Mouse (Mus musculus) urinary bladder, postnatal 36 days (tissue): ENCODE data around the gene Eml3.
"Not testable (repeated sequence)": the region's sequence is repeated elsewhere in the genome, so short reads cannot be mapped to it uniquely, and the experiment has no call there.

Experiments
- DNase-seq, 2 experiments: peaks; one replicate each; pipeline ENCODE4 v3.0.0; 2022; ENCODE audit warnings: low spot score in 2 of 2, mixed read lengths in 1 of 2

The Eml3 gene

DNA sequence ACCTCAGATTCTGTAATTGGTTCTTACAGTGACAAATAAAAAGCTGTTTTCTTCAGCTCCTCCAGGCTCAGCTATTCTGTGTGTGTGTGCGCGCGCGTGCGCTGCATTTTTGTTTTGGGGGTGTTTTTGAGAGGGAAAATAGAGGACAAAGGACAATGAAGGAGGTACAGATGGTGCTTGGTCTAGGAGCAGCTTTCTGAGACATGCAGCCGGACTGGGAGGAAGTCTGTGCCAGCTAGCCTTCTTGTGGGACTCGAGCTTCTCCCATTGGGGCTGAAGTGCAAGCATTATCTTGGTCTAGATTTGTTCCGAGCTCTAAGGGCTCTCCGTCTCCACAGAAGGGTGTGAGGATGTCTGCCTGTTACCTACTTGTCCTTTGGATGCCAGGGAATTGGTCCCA is 22.9 kb downstream of the Eml3 start:
- DNase-seq: no peak

GRCm38 (mm10) chr19:8953135-8954039 is 24.0 kb downstream of the Eml3 start, which contains the start of gene Tut1:
Gene Tut1, plus strand, starts transcription at chr19:8953847.
- DNase-seq: peak; percentile 91 to 92

- no peak for DNase-seq
Observed at GRCm38 (mm10) chr19:8954171-8954570, 24.8 kb downstream of the Eml3 start.

- DNase-seq: no peak
Observed at GRCm38 (mm10) chr19:8962256-8962655, 32.9 kb downstream of the Eml3 start.

DNA sequence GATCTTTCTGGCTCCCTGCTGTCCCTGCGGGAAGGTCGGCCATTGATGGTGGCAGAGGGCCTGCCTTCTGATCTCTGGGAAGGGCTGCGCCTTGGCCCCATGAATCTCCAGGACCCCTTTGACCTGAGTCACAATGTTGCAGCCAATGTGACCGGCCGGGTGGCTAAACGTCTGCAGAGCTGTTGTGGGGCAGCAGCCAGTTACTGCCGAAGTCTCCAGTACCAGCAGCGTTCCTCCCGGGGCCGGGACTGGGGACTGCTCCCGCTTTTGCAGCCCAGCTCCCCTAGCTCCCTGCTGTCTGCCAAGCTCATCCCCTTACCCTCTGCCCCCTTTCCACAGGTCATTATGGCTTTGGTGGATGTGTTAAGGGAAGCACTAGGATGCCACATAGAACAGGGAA is 35.7 kb downstream of the Eml3 start:
- no peak for DNase-seq

DNA sequence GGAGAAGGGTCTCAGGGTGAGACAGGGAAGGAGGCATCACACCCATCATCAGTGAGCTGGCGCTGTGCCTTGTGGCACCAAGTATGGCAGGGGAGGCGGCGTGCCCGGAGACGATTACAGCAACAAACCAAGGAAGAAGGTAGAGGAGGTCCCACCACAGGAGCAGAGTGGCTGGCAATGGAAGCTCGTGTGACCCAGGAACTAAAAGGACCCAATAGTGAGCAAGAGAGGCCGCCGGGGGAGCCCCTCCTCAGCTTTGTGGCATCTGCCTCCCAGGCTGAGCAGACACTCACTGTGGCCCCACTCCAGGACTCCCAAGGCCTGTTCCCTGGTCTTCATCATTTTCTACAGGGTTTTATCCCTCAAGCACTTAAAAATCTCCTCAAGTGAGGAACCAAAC is 36.4 kb downstream of the Eml3 start:
- no peak for DNase-seq

DNA sequence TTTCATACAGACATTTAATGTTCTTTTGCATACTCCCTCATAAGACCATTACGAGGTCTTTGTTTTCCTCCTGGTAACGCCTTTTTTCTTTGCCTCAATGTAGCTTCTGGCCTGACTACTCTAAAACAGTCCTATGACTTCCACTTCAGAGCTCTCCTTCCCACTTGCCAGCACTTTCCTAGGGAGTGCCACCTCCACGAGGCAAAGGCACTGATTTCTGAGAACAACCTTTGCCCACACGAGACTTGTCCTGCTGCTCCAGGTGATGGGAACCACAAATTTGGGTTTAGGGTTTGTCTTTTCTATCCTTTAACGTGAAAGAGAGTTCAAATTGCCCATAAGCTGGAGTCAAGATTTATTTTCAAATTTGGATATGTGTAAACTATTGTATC is 36.8 kb downstream of the Eml3 start:
- no peak for DNase-seq

GRCm38 (mm10) chr19:8966590-8967372 is 37.4 kb downstream of the Eml3 start, which contains the start of gene Eef1g:
Gene Eef1g, plus strand, starts transcription at chr19:8967041.
- DNase-seq: peak; percentile 95 to 99

GRCm38 (mm10) chr19:8967373-8967743 is 38.0 kb downstream of the Eml3 start:
- DNase-seq: no peak

DNA sequence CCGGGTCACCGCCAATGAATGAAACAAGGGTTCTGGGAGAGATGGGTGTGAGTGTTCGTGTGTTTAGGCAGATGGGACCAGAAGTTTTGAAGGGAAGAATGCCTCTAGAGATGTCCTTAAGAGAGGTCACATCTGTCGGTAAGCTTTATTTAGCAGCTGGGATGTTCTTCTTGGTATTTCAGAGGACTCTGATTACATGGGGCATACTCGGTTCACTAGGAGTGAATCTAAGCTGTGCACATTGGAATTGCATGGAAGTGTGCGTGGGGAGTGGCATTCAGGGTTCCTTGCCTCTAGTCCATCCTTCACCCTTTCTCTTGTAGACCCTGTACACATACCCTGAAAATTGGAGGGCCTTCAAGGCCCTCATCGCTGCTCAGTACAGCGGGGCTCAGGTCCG is 38.5 kb downstream of the Eml3 start:
- DNase-seq: no peak

DNA sequence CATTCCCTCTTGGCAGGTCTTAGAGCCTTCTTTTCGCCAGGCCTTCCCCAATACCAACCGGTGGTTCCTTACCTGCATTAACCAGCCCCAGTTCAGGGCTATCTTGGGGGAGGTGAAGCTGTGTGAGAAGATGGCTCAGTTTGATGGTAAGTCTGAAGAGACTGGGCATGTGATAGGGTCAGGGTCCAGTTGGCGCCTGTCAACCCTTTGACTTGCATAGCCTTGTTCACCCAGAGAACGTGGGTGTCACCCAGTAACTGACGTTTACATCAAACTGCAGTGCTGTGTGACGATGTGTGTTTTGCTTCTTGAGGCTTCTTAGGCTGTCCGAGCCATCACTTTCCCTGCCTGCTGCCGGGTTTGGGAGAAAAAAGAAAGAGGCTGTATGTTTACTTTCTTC is 43.1 kb downstream of the Eml3 start:
- not testable (repeated sequence) for DNase-seq

DNA sequence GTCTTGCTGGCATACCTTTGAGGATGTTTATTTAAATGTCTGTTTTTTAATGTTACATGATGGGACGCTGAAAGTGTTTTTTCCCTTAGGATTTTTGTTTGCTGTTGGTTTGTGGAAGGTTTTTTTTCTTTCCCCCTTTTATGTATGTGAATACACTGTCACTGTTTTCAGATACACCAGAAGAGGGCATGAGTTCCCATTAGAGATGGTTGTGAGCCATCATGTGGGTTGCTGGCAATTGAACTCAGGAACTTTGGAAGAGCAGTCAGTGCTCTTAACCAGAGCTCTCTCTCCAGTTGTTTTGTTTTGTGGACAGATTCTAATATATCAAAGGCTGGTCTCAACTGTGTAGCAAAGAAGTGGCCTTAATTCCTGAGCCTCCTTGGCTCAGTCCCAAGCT is 45.3 kb downstream of the Eml3 start:
- DNase-seq: no peak

DNA sequence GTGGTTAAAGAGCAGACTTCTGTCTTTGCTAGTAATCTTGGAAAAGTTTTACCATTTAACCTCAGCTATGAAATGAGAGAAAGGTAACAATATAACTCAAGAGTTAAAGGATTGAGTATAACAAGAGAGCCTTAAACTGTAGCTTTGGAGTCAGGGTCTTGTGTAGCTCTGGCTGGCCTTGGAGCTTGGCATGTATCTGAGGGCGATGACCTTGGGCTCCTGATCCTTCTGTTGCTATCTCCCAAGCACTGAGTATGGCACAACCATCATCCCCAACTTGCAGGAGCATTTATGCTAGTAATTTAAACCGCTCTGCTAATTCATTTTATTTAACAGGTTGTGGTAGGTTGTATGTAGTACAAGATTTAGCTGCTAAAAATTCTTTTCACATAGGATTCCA is 46.1 kb downstream of the Eml3 start:
- no peak for DNase-seq

DNA sequence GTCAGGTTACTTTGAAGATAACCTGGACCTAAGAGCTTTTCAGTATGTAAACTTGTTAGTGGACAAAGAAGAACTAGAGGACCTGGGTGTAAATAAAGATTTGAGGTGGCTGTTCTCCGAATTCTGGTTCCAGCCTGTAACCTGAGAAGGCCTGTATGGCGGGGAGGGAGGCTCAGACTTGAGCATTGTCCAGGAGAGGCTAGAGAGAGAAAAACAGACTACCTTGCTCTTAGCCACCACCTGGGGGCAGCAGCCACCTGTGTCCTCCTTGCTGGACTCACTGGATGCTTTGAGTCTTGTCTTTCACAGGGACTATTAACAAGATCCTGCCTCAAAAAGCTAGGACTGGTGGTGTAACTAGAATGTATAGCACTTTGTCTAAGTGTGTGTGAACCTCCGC is 47.2 kb downstream of the Eml3 start:
- DNase-seq: peak in 1 of 2 experiments; percentile 61

- DNase-seq: peak in 1 of 2 experiments; percentile 37
Observed at GRCm38 (mm10) chr19:8980771-8981170, 51.4 kb downstream of the Eml3 start.

DNA sequence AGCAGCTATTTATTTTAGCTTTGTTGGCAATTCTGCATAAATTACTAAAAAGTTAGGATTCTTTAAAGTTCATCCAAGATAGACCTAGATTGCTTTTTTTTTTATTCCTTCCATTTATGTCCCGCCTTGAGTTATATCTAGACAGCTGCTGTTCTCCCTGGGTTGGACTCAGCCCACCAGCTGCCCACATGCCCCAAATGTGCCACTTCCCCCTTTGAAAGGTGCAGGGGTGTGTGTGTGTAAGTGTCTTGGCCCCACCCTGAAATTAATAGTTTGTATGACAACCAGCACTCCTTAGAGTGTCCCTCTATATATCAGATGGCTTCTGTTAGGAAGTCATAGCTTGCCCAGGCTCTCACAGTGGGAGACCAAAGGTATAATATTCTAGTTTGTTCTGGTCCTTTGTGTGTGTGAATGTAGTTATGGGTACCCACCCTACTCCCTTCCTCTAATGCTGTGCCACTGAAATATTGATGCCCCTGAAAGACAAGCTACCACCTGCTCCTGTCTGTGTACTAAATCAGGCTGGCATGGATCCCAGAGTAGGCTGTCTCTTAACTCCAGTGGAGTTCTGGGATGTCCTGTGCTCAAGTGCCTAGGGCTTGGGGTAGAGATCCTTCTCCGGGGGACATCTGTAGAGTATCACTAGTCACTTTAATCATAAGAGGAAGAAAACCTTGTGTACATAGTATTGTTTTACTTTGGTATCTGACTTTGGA is 52.3 kb downstream of the Eml3 start:
- DNase-seq: no peak

DNA sequence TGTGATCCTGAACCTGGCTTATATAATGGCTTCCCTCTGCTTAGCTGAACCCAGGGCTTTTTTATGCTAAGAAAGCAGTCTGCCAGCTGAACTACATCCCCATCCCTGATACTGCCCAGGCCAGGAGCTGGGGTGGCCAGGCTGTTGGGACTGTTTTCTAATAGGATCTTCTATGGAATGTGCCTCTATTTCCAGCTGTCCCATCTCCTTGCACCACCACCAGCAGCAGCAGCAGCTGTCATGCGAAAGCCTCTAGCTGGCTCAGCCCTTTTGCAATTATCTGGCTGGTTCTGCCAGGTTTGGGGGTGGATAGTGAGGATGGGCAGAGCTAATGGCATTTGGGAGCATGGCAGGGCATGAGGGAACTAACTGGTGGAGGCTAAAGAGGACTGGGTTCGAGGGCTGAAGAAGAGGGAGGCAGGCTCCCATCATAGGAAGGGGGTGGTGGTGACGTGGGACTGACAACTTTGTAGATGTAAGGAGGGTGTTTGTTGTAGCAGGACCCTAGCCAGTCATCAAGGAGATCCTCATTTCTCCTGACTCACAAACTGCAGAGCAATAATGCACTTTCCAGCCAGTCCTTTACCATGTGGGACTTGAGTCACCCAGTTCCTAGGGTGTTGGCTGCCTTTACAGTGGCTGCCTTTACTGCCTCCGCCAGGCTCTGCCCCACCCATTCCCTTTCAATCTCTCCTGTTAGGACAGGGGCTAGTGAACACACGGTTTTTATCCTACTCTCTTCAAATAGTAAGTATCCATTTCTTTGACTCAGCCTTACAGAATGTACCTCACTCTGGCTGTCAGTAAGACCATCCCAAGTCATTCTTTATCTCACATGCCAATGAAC is 53.2 kb downstream of the Eml3 start:
- no peak for DNase-seq

DNA sequence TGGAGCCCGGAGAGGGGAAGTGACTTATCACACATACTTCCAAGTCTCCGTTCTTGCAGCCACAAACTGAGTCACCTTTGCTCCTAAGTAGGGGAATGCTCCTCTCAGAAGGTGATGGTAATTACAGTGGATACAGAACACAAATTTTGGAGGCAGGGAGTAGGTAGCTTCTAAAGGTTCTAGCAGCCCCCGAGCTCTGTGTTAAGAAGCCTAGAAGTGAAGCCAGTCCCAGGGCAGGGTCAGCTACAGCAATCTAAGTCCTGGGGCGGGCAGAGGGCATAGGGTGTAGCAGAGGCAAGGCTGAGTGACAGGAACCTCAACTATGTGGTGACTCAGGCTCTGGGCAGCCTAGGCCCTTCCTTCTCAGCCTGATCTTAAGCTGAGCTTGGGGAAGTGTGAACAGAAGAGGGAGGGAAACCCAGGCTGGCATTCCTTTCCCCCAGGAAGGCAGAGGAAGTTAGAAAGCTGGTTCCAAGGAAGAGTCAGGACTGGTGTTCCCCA is 53.8 kb downstream of the Eml3 start:
- peak; percentile 57 to 58 for DNase-seq

DNA sequence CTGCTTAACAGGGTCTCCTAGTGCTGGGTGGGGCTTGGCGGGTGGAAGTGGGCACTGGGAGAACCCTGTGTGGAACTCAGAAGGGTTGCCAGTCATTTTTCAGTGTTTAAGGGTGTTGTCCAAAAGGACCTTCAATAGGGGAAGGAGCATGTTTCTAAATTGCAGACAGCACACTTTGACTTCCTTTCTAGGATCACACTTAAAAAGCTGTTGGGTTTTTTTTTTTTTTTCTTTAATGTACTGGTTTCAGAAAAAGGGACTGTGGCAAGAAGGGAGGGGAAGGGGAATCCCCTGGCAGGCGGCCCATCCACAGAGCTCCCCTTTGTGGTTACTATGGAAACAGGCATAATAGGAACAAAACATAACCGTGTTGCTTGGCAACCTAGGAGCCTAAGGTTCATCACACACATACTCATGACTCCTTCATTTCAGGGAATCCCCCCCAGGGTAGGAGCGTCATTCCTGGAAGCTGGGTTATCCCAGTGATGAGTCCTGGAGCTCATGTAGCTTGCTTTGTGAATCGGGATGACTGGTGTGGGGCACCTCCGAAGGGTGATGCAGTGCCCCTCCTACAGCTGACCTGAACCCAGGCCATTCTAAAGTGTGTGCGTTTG is 55.0 kb downstream of the Eml3 start:
- peak in 1 of 2 experiments; percentile 70 for DNase-seq

DNA sequence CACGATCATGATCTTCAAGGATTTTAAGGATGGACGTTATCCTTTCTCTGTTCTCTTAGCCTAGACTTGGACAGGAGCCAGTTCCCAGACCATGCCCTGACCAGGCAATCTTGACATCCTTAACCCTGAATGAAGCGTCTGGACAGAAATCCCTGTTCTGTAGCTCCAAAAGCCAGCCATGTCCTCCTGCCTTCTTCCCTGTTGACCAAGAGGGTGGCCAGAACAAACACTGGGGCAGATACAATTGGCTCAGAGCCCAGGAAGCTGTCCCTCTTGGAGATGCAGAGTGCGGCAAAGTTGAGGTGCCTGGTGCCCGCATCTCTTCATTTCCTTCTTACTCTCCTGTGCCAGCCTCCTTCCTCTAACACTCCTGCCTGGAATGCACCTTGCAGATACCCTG is 56.5 kb downstream of the Eml3 start:
- no peak for DNase-seq

- no peak for DNase-seq
Observed at GRCm38 (mm10) chr19:8987816-8988215, 58.5 kb downstream of the Eml3 start.
